Mouse (Mus musculus) 416B (cell line): ENCODE results near the gene Anapc15-ps.

ENCODE experiments used
- DNase-seq: peaks from one replicate; pipeline ENCODE4 v3.0.0; 2011; ENCODE audit warnings: low read depth

The Anapc15-ps gene

DNA sequence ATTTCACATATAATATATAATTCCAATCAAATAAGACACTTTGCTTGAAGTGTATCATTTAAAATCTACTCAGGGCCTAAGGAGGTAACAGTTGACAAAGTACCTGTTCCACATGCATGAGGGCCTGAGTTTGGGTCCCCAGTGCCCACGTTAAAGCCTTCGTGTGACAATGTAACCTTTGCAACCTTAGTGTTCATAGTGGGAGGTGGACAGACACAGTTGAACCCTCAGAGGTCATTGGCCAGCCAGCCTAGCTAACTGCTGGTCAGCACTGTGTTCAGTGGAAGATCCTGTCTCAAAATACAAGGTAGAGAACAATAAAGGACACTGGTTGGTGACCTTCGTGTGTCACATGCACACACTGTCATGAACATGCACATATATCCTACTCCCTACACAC, 4.2 kb downstream of the Anapc15-ps start:
- no peak for DNase-seq

DNA sequence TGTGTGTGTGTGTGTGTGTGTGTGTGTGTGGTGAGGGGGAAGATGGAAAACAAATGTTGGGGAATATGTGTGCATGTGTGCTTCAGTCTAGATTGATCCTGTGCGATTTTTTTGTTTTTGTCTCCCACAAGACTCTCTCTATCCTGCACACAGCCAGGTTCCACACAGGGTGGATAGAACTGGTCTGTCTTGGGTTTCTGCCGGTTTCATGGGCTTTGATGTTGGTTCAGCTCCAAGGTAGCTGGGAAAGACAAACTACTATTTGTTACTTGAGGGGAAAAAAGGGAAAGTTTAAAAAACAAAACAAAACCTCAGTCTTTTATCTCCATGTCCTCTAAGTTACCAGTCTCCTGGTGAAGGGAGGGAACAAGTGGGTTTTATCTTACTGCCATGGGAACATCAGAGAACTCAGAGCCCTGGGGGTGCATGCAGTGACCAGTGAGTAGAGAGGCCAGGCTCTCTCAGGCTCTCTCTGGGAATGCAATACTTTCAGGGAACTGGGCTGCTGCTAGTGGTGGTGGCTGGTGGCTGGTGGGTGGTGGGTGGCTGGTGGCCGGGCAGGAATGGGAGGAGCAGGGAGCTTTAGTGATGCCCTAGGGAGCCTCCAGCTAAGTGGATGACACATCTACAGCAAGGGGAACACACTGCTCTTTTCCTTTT, 5.8 kb downstream of the Anapc15-ps start:
- DNase-seq: no peak

DNA sequence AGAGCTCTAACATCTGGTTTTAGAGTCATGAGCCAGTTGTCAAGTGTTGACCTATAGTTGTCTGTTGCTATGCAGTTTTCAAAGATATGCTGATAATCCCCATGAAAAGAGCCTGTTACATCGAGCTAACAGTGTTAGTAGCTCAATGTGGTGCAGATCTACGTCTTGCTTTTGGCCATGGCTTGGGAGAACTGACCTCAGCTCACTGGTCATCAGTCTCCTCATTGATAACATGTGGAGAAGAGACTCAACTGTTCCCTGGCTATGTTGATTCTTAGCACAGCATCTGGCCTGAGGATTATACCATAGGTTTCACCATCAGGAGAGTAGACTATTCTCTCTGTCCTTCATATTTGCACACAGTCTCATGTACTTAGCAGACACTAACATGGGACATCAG, 6.5 kb downstream of the Anapc15-ps start:
- DNase-seq: no peak

DNA sequence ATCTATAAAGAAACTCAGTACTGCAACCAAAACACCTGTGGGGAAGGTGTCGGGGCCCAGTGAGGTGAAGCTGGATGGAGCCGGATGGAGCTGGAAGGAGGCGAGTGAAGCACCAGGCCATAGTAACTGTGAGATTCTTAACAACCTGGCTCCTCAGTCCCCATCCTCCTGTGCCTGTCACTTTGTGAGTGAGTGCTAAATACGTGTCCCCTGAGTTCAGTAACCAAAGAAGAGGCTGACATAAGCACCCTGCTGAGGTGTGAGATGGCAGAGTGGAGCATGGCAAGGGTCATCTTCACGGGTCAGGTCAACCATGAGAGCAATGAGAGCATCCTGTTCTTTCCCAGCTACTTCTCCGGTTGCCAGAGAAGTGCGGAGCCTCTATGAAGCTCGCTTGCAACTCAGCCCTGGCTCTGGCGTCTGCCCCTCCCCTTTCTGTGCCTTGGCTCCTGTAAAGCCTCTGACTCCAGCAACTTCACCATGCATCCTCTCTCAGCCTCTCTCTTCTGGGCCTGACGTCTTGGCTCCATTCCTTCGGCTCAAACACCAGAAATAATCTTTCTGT, 7.7 kb downstream of the Anapc15-ps start:
- no peak for DNase-seq

DNA sequence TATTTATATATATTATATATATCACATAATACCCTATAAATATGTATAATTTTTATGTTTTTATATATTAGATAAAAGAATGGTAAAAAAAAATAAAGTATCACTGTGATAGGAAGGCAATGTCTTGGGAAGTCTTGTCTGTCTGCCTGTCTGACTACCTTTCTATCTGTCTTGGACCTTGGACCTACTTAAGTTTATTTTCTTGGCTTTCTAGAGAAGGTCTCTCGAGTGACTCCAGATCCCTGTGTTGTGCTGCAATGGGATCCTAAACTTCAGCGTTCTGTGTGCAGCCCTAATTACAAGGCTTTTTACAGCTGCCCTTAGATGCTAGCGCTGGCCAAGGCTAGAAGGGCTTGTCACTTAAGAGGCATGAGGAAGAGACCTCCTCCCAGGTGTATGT, 8.6 kb downstream of the Anapc15-ps start:
- DNase-seq: no peak

DNA sequence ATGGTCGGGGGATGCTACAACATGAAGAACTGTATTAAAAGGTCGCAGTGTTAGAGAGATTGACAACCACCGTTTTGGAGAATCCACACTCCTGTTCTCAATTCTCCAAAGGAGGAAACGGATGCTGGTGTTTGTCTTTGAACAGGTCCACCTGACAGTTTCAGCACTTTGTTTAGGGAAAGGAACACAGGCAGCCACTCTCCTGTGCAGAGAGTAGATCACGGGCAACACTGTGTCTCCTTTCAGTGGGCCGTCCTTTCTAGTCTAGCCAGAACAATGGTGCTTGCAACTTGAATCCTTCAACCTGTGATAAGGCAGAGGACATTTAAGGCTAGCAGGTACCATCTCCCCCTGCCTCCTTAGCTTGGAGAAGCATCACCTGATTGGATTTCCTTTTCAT, 12.9 kb downstream of the Anapc15-ps start:
- DNase-seq: no peak

DNA sequence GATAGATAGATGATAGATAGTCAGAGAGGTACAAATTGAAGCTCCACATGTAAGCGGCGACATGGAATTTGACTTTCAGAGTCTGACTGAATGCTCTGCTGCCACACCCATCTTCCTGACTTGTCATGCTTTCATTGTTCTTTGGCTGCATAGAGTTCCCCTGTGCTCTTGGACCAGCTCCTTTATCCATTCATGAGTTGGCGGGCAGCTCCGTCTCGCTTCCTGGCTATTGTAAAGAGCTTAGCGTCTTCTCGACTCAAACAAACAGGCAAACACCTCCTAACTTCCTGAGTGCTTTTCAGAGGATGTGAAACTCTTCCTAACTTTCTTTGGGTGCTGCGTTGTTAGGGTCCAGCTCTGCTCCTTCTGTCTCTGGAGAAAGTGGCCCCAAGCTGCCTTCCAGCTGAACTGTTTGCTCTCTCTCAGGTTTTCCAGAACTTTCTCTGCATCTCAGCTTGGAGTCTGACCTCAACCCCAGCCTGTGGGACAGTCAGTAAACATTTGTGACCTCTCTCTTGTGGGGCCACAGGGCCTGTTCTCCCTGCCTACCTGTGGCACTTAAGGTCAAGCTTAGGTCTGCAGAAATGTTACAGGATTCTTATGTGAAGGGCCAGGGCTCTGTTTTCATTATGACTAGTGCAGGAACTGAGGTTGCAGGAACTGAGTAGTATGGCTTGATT, 13.6 kb downstream of the Anapc15-ps start:
- DNase-seq: no peak

DNA sequence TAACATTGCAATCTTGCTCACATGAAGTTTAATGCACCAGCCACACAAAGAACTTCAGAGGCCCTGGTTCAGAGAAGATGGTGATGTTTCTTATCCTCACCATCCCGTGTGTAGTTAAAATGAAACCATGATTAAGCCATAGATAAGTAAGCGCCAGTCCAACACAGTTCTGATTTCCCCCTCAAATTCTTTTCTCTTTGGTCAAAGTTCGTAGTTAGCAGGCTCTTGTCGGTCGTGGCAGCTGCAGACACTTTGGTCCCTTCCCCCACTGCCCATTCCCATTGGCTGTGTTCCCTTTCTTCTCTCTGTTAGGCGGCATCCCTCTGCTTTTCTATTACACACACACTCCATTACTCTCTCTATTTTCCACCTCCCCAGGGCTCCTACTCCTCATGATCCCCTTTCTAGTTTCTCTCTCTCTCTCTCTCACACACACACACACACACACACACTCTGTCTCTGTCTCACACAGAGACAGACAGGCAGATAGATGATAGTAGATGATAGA, 14.4 kb downstream of the Anapc15-ps start:
- no peak for DNase-seq

DNA sequence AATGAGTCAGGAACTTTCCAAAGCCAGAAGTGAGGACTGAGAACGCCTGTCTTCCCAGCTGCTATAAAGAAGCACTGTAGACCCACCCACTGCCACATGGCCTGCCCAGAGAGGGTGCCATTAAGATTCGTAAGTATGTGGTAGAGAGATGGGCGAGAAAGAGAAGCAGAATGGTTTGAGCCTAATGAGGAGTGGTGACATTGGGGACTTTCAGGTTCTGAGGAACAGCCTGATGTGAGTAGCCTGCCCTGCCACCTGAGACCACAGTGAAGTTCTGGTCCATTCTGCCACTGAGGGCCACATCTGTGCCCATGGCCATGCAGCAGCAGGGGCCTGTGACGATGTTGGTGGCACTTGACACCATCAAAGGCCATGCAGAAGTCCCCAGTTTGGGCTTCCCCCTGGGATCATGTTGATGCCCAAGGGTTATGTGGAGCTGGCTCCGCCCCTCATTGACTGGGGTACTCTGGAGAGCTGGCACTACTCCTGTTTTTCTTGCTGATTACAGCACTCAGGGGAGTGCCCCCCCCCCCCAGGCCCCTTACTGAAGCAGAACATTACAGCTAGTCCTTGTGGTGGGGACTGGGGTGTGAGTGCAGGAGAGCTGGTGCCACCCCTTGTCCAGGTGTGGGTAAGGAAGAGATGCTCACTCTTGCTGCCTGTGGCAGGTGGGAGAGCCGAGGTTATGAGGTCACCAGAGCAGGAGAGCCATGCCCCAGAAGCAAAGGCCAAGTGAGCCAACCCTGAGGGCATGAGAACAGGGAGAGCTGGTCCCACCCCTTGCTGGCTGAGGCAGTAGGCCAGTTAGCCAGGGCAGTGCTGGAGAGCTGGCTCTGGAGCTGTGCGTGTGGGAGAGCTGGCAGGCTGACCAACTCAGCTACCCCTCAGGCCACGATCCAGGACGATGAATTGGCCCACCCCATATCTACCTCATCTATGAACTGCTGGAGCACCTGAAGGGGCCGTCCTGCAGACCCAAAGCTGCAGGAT, 16.7 kb downstream of the Anapc15-ps start:
- no peak for DNase-seq

DNA sequence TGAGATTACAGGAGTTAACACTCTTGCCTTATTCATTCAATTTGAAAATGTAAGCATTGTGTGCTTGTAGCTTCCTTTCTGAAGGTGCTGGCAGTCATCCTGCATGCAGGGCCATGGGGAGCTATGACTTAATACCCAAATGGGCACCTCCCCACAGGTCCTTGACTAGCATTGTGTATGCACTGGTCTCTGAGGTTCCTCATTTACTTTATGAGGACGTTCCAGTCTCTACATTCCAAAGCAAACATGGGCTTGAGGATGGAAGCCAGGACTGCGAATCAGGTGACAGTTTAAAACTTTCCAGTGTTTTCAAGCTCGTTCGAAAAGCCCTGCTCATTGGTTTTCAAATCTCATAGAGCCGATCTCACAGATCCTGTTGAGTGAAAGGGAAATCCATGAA, 21.1 kb downstream of the Anapc15-ps start:
- no peak for DNase-seq

DNA sequence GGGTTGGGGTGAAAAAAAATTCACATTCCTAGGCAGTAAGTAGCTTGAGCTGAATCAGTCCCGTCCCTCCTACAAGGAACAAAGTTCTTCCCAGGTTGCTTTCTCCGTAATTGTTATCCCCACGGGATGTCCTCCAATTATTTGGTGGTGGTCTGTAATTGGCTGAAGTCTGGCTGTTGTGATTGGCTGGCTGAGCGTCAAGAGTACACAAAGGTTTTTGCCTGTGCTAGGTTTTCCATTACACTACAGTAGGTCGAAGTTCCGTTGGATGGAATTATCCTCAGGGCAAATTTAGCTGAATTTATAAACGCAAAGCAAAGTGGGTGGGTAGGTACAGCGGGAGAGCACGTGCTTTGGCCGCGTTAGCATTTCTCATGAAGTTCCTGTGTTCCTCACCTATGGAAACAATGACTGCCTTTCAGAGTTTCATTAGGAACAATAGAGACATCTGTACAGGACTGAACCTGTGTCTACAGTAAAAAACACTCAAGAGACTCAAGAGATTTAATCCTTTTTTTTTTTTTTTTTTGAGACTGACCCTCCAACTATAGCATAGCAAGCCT, 24.8 kb downstream of the Anapc15-ps start:
- DNase-seq: no peak

DNA sequence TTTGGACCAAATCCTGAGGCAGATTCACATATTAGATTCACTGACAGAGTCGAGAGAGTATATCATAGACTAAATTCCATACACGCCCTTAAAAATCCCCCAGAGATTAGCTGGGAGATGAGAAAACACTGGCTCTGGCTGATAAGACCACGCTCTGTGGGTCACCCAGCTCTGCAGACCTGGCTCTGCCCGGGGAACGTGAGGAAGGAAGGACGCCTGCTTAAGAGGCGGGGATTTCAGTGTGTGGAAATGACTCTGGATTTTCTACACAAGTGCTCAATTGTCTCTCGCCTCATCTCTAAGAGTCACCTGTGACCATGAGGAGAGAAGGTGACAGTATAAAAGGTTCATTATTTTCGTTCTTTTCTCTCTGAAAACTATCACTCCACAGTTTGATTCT, 26.1 kb downstream of the Anapc15-ps start:
- DNase-seq: no peak

DNA sequence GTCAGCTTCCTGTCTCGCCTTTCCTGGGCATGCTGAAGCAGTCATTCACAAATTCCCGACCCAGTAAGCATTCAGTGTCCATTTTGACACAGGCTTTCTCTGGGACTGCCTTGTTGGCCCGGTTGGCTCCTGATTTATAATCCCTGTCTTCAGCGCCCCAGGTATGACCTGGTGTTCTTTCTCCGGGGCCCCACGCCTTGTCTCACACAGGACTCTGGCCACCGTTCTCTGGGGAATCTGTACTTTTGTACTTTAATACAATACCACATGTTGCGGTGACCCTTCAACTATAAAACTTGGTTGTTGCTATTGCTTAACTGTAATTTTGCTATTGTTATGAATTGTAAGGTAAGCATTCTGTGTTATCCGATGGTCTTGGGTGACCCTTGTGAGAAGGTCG, 26.7 kb downstream of the Anapc15-ps start:
- DNase-seq: no peak

DNA sequence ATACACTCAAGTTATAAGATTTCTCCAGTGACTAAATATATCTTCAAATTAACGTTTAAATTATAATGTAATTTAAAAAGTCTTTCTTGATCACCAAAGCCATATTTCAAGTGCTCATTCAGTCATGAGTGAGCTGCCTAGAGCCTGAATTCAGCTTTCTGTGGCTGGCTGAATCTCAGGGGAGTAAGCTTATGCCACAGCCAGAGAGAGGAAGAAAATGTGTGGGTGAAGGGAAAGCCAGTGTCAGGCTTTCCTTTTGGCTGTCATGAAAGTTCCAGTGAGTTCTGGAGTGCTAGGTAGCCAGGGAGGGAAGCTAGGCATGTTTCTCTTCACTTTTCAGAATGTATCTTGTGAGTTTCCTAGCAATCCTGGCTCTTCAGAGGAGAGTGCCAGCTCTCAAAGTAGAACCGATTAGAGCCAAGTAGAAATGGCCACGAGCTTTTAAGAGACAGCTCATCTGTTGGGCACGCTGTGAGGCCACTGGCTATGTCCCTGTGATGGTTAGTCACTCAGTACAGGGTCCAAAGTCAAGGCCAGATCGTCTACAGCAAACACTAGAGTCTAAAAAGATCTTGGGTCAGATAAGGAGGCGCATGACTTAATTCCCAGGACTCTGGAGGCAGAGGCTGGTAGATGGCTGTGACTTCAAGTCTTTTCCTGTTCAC, 29.4 kb downstream of the Anapc15-ps start:
- DNase-seq: peak; percentile 70

DNA sequence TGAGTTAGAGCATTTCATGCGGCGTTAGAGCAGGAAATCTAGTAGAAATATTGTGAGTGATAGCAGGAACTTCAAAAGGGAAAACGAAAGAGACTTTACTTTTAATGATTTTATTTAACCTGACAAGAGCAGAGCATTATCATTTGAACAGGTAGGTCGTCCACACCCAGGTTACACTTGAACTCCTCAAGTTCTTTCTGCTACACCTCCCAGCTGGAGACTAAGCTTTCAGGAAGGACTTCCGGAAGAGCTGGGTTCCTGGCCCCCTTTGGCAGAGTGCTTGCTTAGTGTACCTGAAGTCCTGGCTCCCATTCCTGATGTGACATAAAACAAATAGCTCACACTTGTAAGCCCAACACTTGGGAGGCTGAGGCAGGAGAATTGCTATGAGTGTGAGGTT, 30.2 kb downstream of the Anapc15-ps start:
- DNase-seq: no peak

DNA sequence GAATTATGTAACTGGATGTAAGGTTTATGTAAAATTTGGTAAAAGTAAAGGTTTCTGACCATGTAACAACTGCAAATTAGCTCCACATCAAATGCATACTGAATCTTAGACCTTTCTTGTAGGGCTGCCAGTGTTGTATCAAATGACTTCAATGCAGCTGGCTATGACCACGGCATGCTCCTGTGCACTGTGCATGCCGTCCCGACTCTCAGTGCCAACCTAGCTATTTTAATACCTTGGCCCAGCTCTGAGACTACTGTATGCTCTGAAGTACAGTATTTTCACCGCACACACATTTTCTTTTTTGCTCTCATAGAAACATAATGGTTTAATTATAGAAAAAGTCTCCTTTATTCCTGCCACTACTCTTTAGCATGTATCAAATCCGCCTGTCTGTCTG, 31.9 kb downstream of the Anapc15-ps start:
- DNase-seq: no peak

DNA sequence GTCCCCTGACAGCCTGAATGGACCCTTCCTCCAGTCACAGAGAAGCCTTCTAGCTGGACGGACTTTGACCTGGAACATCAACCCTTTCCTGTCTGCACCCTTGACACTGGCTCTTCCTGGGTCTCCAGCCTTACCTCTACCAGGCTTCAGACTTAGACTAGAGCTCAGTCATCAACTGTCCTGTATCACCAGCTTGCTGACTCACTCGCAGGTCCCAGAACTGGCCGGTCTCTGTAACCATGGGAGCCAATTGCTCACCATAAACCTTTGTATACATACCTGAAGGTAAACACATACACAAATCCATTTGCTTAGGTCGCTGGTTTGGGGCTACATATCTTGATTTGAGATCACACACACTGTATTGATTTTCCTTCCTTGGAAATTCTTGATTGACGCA, 33.8 kb downstream of the Anapc15-ps start:
- no peak for DNase-seq

DNA sequence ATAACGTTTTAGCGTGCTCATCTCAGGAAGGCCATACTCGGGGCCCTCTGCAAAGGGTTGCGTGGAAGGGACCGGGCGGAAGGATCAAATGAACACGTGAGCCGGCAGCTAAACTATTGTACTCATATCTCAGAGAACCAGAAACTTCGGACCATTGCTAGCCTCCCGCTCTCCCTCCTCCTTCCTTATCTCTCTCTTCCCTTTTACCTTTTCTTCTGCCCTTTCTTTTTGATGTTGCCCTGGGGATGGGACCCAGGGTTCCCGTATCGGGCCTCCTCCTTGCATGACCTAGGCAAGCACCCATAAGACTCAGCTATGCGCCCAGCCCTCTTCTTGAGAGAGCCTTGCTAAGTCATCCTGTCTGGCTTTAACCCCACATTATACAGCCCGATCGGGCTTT, 38.5 kb downstream of the Anapc15-ps start:
- no peak for DNase-seq

DNA sequence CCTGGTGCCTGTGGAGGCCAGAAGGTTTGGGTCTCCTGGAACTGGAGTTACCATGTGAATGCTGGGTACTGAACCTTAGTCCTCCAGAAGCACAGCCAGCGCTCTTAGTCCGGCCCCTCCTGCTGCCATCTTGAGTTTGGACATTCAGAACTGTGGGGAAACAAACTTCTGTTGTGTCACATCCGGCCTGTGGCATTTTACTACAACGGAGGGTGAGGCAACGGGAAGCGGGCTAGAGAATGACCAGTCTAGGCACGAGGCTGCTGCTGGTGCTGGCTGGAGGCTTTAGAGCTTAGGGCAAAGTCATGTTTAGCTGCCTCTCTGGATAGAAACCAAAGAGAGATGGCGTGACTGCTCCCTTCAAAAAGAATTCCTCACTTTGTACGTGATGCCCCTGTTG, 39.0 kb downstream of the Anapc15-ps start:
- DNase-seq: peak; percentile 53

DNA sequence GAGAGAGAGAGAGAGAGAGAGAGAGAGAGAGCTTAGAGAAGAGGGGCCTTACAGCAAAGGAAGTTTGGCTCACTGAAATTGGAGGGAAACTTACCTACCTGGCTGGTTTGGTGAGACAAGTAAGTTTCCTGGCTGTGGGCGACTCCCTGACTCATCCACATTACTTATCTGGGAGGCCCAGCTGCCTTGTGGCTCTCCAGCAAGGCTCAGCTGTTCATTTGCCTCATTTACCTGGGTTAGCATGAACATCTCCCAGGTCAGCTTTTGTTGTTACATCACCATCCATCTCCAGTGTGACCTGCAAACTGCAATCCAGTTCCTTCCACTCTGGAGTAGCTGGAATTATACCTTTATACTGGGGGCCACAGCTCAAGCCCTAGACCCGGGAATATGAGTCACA, 41.7 kb downstream of the Anapc15-ps start:
- DNase-seq: peak; percentile 28

DNA sequence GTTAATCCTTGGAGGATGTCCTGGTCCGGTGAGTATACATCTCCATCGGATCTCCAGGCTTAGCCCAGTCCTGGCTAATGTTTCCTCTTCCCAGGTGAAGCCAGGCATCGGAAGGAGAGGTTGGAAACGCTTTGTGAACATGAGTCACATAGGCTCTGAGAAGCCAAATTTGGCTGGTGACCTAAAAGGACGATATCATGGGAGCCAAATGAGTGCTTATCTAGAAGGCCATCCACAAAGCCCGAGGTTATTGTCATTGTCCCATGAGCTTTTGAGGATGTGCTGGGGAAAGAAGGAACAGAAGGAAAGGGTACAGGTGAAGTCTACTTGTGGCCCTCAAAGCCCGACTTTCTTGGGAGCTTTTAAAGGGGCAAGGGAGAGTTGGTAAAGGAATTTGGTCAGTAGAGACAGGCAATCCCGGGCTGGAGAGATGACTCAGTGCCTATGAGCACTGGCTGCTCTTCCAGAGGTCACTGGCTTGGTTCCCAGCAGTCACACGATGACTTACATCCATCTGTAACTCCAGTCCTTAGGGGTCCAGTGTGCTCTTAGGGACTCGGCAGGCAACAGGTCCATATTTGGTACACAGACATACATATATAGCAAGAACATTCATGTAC, 42.4 kb downstream of the Anapc15-ps start:
- DNase-seq: no peak
